Mouse (Mus musculus): Measurements from ENCODE around the gene Epyc. TPM values are rescaled to one million over a fixed set of nuclear protein-coding genes. Genes with fewer than 3 reads are reported as not detected.

Epyc gene
- polyA plus RNA-seq, 1 experiment from 2014 or later, result 1.2 TPM

DNA sequence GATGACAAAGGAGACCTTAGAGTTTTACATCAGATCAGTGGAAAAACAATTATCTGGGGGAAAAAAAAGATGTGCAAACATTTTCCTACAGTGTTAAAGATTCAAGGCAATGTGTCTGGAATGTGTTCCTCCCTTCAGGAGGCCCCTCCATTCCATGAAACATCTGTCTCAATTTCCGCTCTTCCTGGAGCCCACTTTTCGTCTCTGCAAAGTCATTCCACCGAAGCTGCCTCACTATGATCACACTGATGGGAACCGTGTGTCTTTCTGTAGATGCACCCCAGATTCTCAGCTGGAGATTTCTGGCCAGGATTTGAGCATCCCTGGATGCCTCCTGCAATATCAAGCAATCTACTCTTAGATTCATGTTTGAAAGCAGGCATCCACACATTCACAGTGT, 24.8 kb downstream of the Epyc start:
- Histone ChIP-seq H3K9me3 (no peaks in the 10 kb centered on the region), H3K4me3 (no peak overlapping the region), H3K27me3 (replicated peaks) (no peaks in the 10 kb centered on the region), H3K4me2 (replicated peaks) (no peak overlapping the region), H3K9ac (no peak overlapping the region), H3K4me1 (no peaks in the 10 kb centered on the region), H3K27ac (no peak overlapping the region), H3K36me3 (no peaks in the 10 kb centered on the region)
- ATAC-seq (ENCODE audit: low FRiP score, low read depth), result no peak
- 57% methylated on average over 4 of the region's 4 CpGs for WGBS

DNA sequence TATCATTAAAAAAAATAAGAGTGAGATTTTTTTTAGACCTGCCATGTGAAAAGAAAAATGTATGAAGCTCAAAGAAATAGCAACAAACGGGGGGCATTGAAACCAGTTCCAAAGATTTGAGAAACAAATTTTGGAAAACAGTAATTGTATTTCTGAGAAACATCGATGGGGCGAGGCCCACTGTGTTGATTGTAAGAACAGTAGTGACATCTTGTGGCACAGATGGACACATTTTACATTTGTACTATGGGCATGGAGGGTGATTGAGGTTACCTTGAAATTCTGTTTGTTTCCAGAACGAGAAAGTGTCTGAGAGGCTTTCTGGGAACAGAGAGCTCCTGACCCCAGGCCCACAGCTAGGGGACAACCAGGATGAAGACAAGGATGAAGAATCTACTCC, 26.3 kb downstream of the Epyc start:
- Histone ChIP-seq H3K9ac (no peak overlapping the region), H3K4me1 (no peaks in the 10 kb centered on the region), H3K4me2 (replicated peaks) (no peak overlapping the region), H3K27ac (no peak overlapping the region), H3K4me3 (no peak overlapping the region), H3K36me3 (no peaks in the 10 kb centered on the region), H3K27me3 (replicated peaks) (no peaks in the 10 kb centered on the region), H3K9me3 (no peaks in the 10 kb centered on the region)
- WGBS, result 72% methylated on average over 4 of the region's 4 CpGs
- no peak for ATAC-seq (ENCODE audit: low FRiP score, low read depth)

DNA sequence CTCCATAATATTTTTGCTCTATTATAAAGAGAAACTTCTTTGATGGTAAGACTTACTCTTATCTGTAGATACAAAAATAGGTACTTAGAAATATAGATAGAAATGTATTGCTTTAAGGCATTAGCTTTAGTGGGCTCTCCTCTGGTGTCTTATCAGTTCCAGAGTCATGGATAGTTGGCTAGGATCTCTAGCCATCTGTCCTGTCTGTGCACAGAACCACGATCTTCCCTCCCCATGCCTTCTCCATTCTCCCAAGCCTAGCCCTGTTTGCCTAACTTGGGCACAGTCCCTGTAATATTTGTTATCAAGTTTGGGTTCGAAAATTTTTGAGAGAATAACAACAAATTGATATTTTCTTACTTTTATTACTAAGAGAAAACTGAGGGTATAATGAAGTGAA, 29.4 kb downstream of the Epyc start:
- Histone ChIP-seq H3K36me3 (no peaks in the 10 kb centered on the region), H3K9me3 (no peaks in the 10 kb centered on the region), H3K4me3 (no peak overlapping the region), H3K4me1 (no peaks in the 10 kb centered on the region), H3K27me3 (replicated peaks) (no peaks in the 10 kb centered on the region), H3K4me2 (replicated peaks) (no peak overlapping the region), H3K9ac (no peak overlapping the region), H3K27ac (no peak overlapping the region)
- 80% methylated on average over 2 of the region's 2 CpGs for WGBS
- ATAC-seq (ENCODE audit: low FRiP score, low read depth), result no peak

DNA sequence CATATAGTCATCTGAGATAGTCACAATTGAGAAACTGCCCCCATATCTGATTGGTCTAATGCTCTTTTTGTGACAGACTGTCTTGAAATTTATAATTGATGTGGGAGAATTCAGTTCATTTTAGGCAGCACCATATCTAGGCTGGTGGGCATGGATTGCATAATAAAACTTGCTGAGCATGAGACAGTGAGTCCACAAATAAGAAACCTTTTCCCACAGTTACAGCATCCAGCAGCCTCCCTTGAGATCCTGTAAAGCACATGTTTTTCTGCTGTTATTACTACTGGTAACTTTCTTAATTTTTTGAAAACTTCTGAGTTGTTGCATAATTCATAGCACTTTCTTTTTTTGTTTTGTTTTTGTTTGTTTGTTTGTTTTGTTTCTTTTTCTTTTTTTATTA, 39.1 kb downstream of the Epyc start:
- Histone ChIP-seq H3K9me3 (no peaks in the 10 kb centered on the region), H3K4me3 (no peak overlapping the region), H3K27me3 (replicated peaks) (no peaks in the 10 kb centered on the region), H3K27ac (no peak overlapping the region), H3K4me2 (replicated peaks) (no peak overlapping the region), H3K4me1 (no peaks in the 10 kb centered on the region), H3K36me3 (no peaks in the 10 kb centered on the region), H3K9ac (no peak overlapping the region)
- no peak for ATAC-seq (ENCODE audit: low FRiP score, low read depth)

DNA sequence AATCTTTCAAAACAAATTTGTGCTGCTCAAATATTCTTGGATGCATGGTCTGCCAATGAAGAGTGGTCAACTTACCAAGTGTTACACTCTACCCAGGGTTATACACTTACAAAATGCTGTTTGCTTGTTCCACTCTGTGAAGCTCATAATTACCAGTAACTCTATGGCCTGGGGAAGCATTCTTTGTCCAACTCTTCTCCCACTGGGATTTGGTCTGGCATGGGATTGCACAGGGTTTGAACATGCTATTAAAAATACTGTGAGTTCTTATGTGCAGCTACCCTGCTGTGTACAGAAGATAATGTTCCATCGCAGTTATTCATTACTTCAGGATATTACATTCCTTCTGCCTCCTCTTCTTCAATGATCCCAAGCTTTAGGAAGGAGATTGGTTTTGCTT, 43.3 kb downstream of the Epyc start:
- Histone ChIP-seq H3K4me2 (replicated peaks) (no peak overlapping the region), H3K36me3 (no peaks in the 10 kb centered on the region), H3K9me3 (no peaks in the 10 kb centered on the region), H3K9ac (no peak overlapping the region), H3K4me1 (no peaks in the 10 kb centered on the region), H3K4me3 (no peak overlapping the region), H3K27me3 (replicated peaks) (no peaks in the 10 kb centered on the region), H3K27ac (no peak overlapping the region)
- no peak for ATAC-seq (ENCODE audit: low FRiP score, low read depth)
- 69% methylated on average over 1 of the region's 1 CpGs for WGBS

DNA sequence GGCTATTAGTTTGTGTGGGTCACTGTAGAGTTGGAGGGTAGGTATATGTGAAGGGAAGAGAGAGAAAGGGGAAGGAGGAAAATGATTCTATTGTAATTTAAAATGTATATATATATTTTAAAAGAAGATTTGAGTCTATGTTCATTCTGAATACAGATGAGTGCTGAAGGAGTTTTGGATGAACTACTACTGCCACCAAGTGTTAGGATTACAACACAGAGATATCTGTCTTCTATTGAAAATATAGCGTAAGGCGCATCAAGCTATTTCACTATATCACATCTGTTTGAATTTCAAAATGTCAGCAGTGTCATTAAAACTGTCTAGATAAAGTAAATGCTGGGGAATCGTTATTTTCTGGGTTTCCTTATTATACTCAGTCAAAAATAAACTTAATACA, 45.6 kb downstream of the Epyc start:
- no peak overlapping the region for H3K27ac ChIP-seq
- no peak overlapping the region for H3K9ac ChIP-seq
- H3K4me2 ChIP-seq (replicated peaks), result no peak overlapping the region
- H3K36me3 ChIP-seq, result no peaks in the 10 kb centered on the region
- no peak for ATAC-seq (ENCODE audit: low FRiP score, low read depth)
- H3K27me3 ChIP-seq (replicated peaks), result no peaks in the 10 kb centered on the region
- 0 out of 2 replicates have a peak, but pooled peaks cover 6% of the 10 kb centered on the region for H3K9me3 ChIP-seq
- WGBS, result 82% methylated on average over 3 of the region's 3 CpGs
- H3K4me3 ChIP-seq, result no peak overlapping the region
- H3K4me1 ChIP-seq, result no peaks in the 10 kb centered on the region

DNA sequence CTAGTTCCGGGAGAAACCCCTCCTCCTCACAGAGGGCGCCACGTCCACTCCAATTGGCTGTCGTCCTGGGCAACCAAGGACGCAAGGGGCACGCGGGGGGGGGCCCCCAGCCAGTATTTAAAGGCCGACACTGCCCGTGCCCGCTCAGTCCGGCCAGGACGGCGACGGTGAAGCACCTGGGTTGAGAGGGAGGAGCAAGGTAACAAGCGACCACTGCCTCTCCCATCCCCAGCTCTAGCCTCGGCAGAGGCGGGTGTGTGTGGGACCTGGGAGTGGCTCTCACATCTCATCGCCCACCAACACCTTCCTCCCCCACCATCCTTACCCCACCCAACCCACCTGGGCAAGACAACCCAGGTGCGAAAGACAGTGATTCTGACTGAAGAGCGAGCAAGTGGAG, 49.0 kb downstream of the Epyc start, which contains the start of gene Ccer1:
TSS of gene Ccer1 (plus strand) at position 147 of the 400 bp plus-strand sequence.
- Histone ChIP-seq H3K4me2 (replicated peaks) (no peak within 1 kb of the TSS), H3K27me3 (replicated peaks) (no peaks in the 10 kb centered on the region), H3K4me1 (no peaks in the 10 kb centered on the region), H3K27ac (no peak within 1 kb of the TSS), H3K9me3 (0 out of 2 replicates have a peak, but pooled peaks cover 6% of the 10 kb centered on the region), H3K4me3 (no peak within 1 kb of the TSS), H3K36me3 (no peaks in the 10 kb centered on the region), H3K9ac (no peak within 1 kb of the TSS)
- 78% methylated on average over 20 of the region's 20 CpGs for WGBS
- ATAC-seq (ENCODE audit: low FRiP score, low read depth), result no peak

DNA sequence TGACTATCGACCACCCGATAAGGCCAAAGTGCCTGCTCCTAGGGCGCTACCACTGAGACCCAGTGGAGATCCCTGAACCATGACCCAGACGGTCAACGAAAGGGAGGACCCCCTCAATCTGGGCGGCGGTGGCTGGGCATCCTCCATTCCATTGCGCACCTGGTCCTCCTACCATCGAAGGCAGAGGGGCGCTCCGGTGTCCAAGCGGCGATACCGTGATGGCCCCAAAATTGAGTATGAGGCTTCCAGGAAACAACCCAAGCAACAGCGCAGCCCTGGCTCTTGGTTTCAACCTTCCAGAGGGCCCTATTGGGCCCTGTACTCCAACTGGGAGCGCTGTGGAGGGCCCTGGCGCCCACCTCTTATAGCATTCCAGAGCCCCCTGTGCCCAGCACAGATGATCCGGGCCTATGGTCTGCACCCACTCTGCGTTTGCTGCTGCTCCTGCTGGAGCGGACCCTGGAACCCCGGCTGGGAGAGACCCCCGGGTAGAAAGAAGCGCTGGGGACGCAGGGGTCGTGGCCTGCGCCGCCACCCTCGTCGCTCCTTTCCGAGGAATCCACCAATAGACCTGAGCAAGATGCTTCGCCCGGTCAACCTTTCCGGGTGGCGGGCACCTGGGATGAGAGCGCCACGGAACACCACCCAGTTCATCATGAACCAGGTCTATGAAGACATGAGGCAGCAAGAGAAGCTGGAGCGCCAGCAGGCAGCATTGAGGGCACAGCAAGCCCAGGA, 49.7 kb downstream of the Epyc start:
- no peak overlapping the region for H3K9ac ChIP-seq
- H3K4me3 ChIP-seq, result no peak overlapping the region
- H3K27me3 ChIP-seq (replicated peaks), result no peaks in the 10 kb centered on the region
- H3K4me2 ChIP-seq (replicated peaks), result no peak overlapping the region
- no peaks in the 10 kb centered on the region for H3K4me1 ChIP-seq
- no peak overlapping the region for H3K27ac ChIP-seq
- H3K9me3 ChIP-seq, result 0 out of 2 replicates have a peak, but pooled peaks cover 6% of the 10 kb centered on the region
- 91% methylated on average over 37 of the region's 37 CpGs for whole genome bisulfite sequencing
- H3K36me3 ChIP-seq, result no peaks in the 10 kb centered on the region
- no peak for ATAC-seq (ENCODE audit: low FRiP score, low read depth)

DNA sequence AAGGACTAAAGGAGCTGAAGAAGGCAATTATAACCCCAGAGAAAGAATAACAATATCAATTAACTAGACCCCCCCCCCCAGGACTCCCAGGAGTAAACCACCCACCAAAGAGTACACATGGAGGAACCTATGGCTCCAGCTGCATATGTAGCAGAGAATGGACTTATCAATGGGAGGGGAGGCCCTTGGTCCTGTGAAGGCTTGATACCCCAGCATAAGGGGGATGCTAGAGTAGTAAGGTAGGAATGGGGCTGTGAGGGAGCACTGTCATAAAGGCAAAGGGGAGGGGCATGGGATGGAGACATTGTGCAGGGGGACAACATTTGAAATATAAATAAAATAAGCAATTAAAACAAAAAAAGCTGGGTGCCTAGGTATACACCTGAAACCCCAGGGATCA, 58.5 kb downstream of the Epyc start:
- ATAC-seq (ENCODE audit: low FRiP score, low read depth), result no peak
- Histone ChIP-seq H3K4me3 (no peak overlapping the region), H3K4me1 (no peaks in the 10 kb centered on the region), H3K27ac (no peak overlapping the region), H3K36me3 (no peaks in the 10 kb centered on the region), H3K9ac (no peak overlapping the region), H3K4me2 (replicated peaks) (no peak overlapping the region), H3K9me3 (no peaks in the 10 kb centered on the region), H3K27me3 (replicated peaks) (no peaks in the 10 kb centered on the region)

DNA sequence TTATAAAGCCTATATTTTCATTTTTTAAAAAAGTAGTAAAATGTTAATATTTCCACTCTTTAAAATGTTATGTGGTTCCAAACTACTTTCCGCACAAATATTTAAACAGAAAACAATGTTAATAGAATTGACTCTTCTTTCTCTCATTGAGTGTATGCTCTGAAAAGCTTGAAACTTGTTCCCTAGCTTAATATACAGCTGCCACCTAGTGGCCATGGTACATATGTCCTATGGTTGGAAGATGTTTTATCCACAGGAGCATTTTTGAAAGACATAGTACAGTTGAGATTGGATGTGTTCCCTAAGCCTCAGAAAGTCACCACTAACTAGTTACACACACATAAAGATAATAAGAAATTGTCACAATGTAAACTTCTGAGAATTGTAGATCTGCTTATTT, 60.7 kb downstream of the Epyc start:
- Histone ChIP-seq H3K4me3 (no peak overlapping the region), H3K9ac (no peak overlapping the region), H3K27ac (no peak overlapping the region), H3K4me2 (replicated peaks) (no peak overlapping the region), H3K4me1 (no peaks in the 10 kb centered on the region), H3K36me3 (no peaks in the 10 kb centered on the region), H3K9me3 (no peaks in the 10 kb centered on the region), H3K27me3 (replicated peaks) (no peaks in the 10 kb centered on the region)
- no peak for ATAC-seq (ENCODE audit: low FRiP score, low read depth)
- WGBS, result 55% methylated on average over 1 of the region's 1 CpGs

DNA sequence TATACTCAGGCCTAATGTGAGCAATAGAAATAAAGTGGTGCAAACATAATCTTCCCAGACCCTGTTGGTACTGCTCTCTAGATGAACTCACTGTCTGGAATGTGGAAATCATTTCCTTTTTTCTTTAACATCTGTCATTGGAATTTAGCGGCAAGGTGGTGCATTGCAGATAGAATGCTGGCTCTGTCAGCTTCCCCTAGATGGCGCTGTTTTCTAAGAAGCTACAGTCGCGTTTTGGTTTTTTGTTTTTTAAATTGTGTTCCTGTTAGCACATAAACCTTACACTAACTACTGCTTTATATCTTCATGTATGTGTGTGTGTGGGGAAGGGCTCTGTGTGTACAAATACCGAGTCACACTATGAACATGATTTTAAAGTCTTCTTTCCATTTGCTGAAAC, 68.8 kb downstream of the Epyc start:
- WGBS, result 5% methylated on average over 5 of the region's 5 CpGs
- no peaks in the 10 kb centered on the region for H3K27me3 ChIP-seq (replicated peaks)
- H3K36me3 ChIP-seq, result no peaks in the 10 kb centered on the region
- H3K9me3 ChIP-seq, result no peaks in the 10 kb centered on the region
- H3K4me1 ChIP-seq, result no peaks in the 10 kb centered on the region
- H3K4me2 ChIP-seq (replicated peaks), result no peak overlapping the region
- ATAC-seq (ENCODE audit: low FRiP score, low read depth), result 0 out of 2 replicates have a peak, but pooled peaks have one; percentile 53
- no peak overlapping the region for H3K9ac ChIP-seq
- H3K27ac ChIP-seq, result no peak overlapping the region
- no peak overlapping the region for H3K4me3 ChIP-seq

DNA sequence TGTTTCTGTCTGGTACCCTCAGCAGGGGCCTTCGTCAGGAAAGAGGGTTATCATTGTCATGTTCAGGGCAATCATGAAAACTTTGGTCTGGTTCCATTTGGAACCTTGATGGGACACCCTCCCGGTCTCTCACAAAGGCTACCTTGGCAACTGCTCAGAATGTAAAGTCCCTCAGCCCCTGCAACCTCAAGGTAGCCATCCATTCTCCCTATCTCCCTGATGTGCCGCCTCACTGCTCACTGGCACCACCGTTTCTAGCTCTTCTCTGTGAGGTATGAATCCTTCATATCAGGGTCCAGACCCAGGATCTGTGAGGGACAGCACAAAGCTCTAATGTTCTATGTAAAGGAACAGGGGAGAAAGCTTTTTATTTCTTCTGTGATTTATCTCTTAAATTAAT, 70.7 kb downstream of the Epyc start:
- H3K4me2 ChIP-seq (replicated peaks), result no peak overlapping the region
- H3K27me3 ChIP-seq (replicated peaks), result no peaks in the 10 kb centered on the region
- no peak overlapping the region for H3K27ac ChIP-seq
- no peak for ATAC-seq (ENCODE audit: low FRiP score, low read depth)
- no peaks in the 10 kb centered on the region for H3K9me3 ChIP-seq
- no peak overlapping the region for H3K9ac ChIP-seq
- WGBS, result 65% methylated on average over 4 of the region's 4 CpGs
- no peak overlapping the region for H3K4me3 ChIP-seq
- no peaks in the 10 kb centered on the region for H3K36me3 ChIP-seq
- no peaks in the 10 kb centered on the region for H3K4me1 ChIP-seq

DNA sequence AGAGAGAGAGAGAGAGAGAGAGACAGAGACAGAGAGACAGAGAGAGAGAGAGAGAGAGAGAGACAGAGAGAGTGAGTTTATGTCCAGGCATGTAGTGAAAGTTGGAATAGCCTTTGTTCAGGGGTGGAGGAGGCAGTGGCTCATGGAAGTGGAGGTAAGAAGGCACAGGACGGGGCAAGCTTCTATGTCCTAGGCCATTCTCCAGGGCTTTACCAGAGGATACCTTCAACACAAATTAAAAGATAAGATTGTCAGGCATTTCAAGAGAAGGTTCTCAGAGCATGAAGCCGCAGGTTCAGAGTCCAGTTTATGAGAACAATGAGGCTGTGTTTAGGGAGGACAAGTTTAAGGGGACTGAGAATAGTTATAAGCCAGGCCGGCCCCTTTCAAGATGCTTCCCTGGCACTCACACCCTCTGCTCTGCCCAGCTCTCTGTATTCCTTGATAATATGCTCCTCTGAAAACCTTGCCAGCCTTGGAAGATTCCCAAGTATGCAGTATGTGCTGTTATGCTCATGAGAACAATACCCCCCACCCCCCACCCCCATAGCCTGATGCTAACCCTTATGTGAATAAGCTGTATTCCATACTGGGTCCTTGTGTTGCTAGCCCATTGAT, 71.5 kb downstream of the Epyc start:
- H3K36me3 ChIP-seq, result no peaks in the 10 kb centered on the region
- no peak overlapping the region for H3K4me3 ChIP-seq
- H3K4me1 ChIP-seq, result no peaks in the 10 kb centered on the region
- ATAC-seq (ENCODE audit: low FRiP score, low read depth), result no peak
- WGBS, result 86% methylated on average over 3 of the region's 3 CpGs
- no peaks in the 10 kb centered on the region for H3K27me3 ChIP-seq (replicated peaks)
- no peak overlapping the region for H3K4me2 ChIP-seq (replicated peaks)
- no peaks in the 10 kb centered on the region for H3K9me3 ChIP-seq
- no peak overlapping the region for H3K27ac ChIP-seq
- H3K9ac ChIP-seq, result no peak overlapping the region

Data from neural tube, embryonic 12.5 days (tissue).